Mouse (Mus musculus): ENCODE data around the gene Ttyh3. TPM values are rescaled to one million over a fixed set of nuclear protein-coding genes. Genes with fewer than 3 reads are reported as not detected.

Gene Ttyh3
- polyA plus RNA-seq, 1 experiment = 139 TPM

GRCm38 (mm10) chr5:140624238-140624637 is 24.6 kb downstream of the Ttyh3 start:
- no peak for DNase-seq
- Histone ChIP-seq H3K27ac (ENCODE audit: control insufficient read depth, insufficient read depth, low read length) (no peak overlapping the region), H3K4me1 (replicated peaks; ENCODE audit: control insufficient read depth, insufficient read depth, low read length) (no peaks in the 10 kb centered on the region), H3K27me3 (ENCODE audit: control insufficient read depth, insufficient read depth, low read length) (no peaks in the 10 kb centered on the region), H3K36me3 (ENCODE audit: control insufficient read depth, insufficient read depth, low read length) (peaks cover 13% of the 10 kb centered on the region; the same call in 1 of the 2 replicates), H3K4me3 (ENCODE audit: control insufficient read depth, insufficient read depth, low read length) (no peak overlapping the region)
- 96% methylated on average over 5 of the region's 5 CpGs for WGBS
- TF ChIP-seq CTCF (IDR thresholded peaks at IDR 0.05; ENCODE audit: borderline replicate concordance, control insufficient read depth, extremely low read depth, insufficient read depth, low read length, poor library complexity) = no peak
- TF ChIP-seq POLR2A (IDR thresholded peaks at IDR 0.05; ENCODE audit: control insufficient read depth, extremely low read depth, insufficient read depth, low read length, poor library complexity) = no peak

- TF ChIP-seq CTCF (IDR thresholded peaks at IDR 0.05; ENCODE audit: borderline replicate concordance, control insufficient read depth, extremely low read depth, insufficient read depth, low read length, poor library complexity) = no peak
- TF ChIP-seq POLR2A (IDR thresholded peaks at IDR 0.05; ENCODE audit: control insufficient read depth, extremely low read depth, insufficient read depth, low read length, poor library complexity) = no peak
- Histone ChIP-seq H3K4me1 (replicated peaks; ENCODE audit: control insufficient read depth, insufficient read depth, low read length) (no peaks in the 10 kb centered on the region), H3K4me3 (ENCODE audit: control insufficient read depth, insufficient read depth, low read length) (no peak overlapping the region), H3K36me3 (ENCODE audit: control insufficient read depth, insufficient read depth, low read length) (peaks cover 9% of the 10 kb centered on the region; the same call in 1 of the 2 replicates), H3K27ac (ENCODE audit: control insufficient read depth, insufficient read depth, low read length) (no peak overlapping the region), H3K27me3 (ENCODE audit: control insufficient read depth, insufficient read depth, low read length) (no peaks in the 10 kb centered on the region)
- WGBS = 63% methylated on average over 4 of the region's 4 CpGs
- DNase-seq = no peak
Measured at GRCm38 (mm10) chr5:140623791-140624190, 25.0 kb downstream of the Ttyh3 start.

- no peak for TF ChIP-seq POLR2A (IDR thresholded peaks at IDR 0.05; ENCODE audit: control insufficient read depth, extremely low read depth, insufficient read depth, low read length, poor library complexity)
- no peak for TF ChIP-seq CTCF (IDR thresholded peaks at IDR 0.05; ENCODE audit: borderline replicate concordance, control insufficient read depth, extremely low read depth, insufficient read depth, low read length, poor library complexity)
- no peak for DNase-seq
- no peaks in the 10 kb centered on the region for H3K27me3 ChIP-seq (ENCODE audit: control insufficient read depth, insufficient read depth, low read length)
- no peak overlapping the region for H3K27ac ChIP-seq (ENCODE audit: control insufficient read depth, insufficient read depth, low read length)
- 0 out of 2 replicates have a peak, but pooled peaks cover 8% of the 10 kb centered on the region for H3K36me3 ChIP-seq (ENCODE audit: control insufficient read depth, insufficient read depth, low read length)
- WGBS = 97% methylated on average over 23 of the region's 23 CpGs
- H3K4me3 ChIP-seq (ENCODE audit: control insufficient read depth, insufficient read depth, low read length) = no peak overlapping the region
- H3K4me1 ChIP-seq (replicated peaks; ENCODE audit: control insufficient read depth, insufficient read depth, low read length) = peaks cover 2% of the 10 kb centered on the region
Measured at GRCm38 (mm10) chr5:140622978-140623670, 25.7 kb downstream of the Ttyh3 start.

GRCm38 (mm10) chr5:140621517-140621916 is 27.3 kb downstream of the Ttyh3 start:
- 0 out of 2 replicates have a peak, but pooled peaks cover 5% of the 10 kb centered on the region for H3K36me3 ChIP-seq (ENCODE audit: control insufficient read depth, insufficient read depth, low read length)
- no peak for DNase-seq
- H3K4me3 ChIP-seq (ENCODE audit: control insufficient read depth, insufficient read depth, low read length) = no peak overlapping the region
- no peak for TF ChIP-seq CTCF (IDR thresholded peaks at IDR 0.05; ENCODE audit: borderline replicate concordance, control insufficient read depth, extremely low read depth, insufficient read depth, low read length, poor library complexity)
- TF ChIP-seq POLR2A (IDR thresholded peaks at IDR 0.05; ENCODE audit: control insufficient read depth, extremely low read depth, insufficient read depth, low read length, poor library complexity) = no peak
- H3K27me3 ChIP-seq (ENCODE audit: control insufficient read depth, insufficient read depth, low read length) = no peaks in the 10 kb centered on the region
- H3K27ac ChIP-seq (ENCODE audit: control insufficient read depth, insufficient read depth, low read length) = no peak overlapping the region
- H3K4me1 ChIP-seq (replicated peaks; ENCODE audit: control insufficient read depth, insufficient read depth, low read length) = peaks cover 19% of the 10 kb centered on the region
- WGBS = 95% methylated on average over 10 of the region's 10 CpGs

- no peaks in the 10 kb centered on the region for H3K27me3 ChIP-seq (ENCODE audit: control insufficient read depth, insufficient read depth, low read length)
Measured at GRCm38 (mm10) chr5:140621092-140621491, 27.7 kb downstream of the Ttyh3 start.

GRCm38 (mm10) chr5:140619895-140620736 is 28.7 kb downstream of the Ttyh3 start:
- 0 out of 2 replicates have a peak, but pooled peaks cover 5% of the 10 kb centered on the region for H3K36me3 ChIP-seq (ENCODE audit: control insufficient read depth, insufficient read depth, low read length)
- DNase-seq = no peak
- H3K4me3 ChIP-seq (ENCODE audit: control insufficient read depth, insufficient read depth, low read length) = no peak overlapping the region
- no peaks in the 10 kb centered on the region for H3K27me3 ChIP-seq (ENCODE audit: control insufficient read depth, insufficient read depth, low read length)
- TF ChIP-seq POLR2A (IDR thresholded peaks at IDR 0.05; ENCODE audit: control insufficient read depth, extremely low read depth, insufficient read depth, low read length, poor library complexity) = no peak
- no peak for TF ChIP-seq CTCF (IDR thresholded peaks at IDR 0.05; ENCODE audit: borderline replicate concordance, control insufficient read depth, extremely low read depth, insufficient read depth, low read length, poor library complexity)
- no peak overlapping the region for H3K27ac ChIP-seq (ENCODE audit: control insufficient read depth, insufficient read depth, low read length)
- 64% methylated on average over 7 of the region's 7 CpGs for WGBS
- H3K4me1 ChIP-seq (replicated peaks; ENCODE audit: control insufficient read depth, insufficient read depth, low read length) = peaks cover 29% of the 10 kb centered on the region

More at GRCm38 (mm10) chr5:140621092-140621491, 27.7 kb downstream of the Ttyh3 start:
- Histone ChIP-seq H3K4me1 (replicated peaks; ENCODE audit: control insufficient read depth, insufficient read depth, low read length) (peaks cover 23% of the 10 kb centered on the region), H3K4me3 (ENCODE audit: control insufficient read depth, insufficient read depth, low read length) (no peak overlapping the region), H3K36me3 (ENCODE audit: control insufficient read depth, insufficient read depth, low read length) (0 out of 2 replicates have a peak, but pooled peaks cover 5% of the 10 kb centered on the region), H3K27ac (ENCODE audit: control insufficient read depth, insufficient read depth, low read length) (no peak overlapping the region)
- 93% methylated on average over 9 of the region's 9 CpGs for WGBS
- no peak for DNase-seq
- TF ChIP-seq CTCF (IDR thresholded peaks at IDR 0.05; ENCODE audit: borderline replicate concordance, control insufficient read depth, extremely low read depth, insufficient read depth, low read length, poor library complexity) = no peak
- TF ChIP-seq POLR2A (IDR thresholded peaks at IDR 0.05; ENCODE audit: control insufficient read depth, extremely low read depth, insufficient read depth, low read length, poor library complexity) = no peak

Measured in thymus, adult 2 months (tissue).